In genomic region chr2:72308981-72309380, GRCm38 (mm10) we compare ENCODE assay signal across 9 mouse cellular contexts. TPM values are rescaled to one million over a fixed set of nuclear protein-coding genes. Genes with fewer than 3 reads are reported as not detected.
DNase-seq lines count a peak whose midpoint lies in the region; ATAC-seq and TF ChIP-seq lines count a peak whose summit lies in the region.
"Had no signal": no experiment of that assay in that cellular context is flagged by ENCODE, and none has a peak within 500 bp of the region (broad histone marks: within the 10 kb centered on the region; RNA-seq: fewer than 3 reads in every experiment).

No protein-coding gene starts in this region.

- DNase-seq in kidney, adult 2 months = peak; percentile 69
- DNase-seq in kidney, postnatal 10 days = peak; percentile 32
- peak; percentile 46 for DNase-seq in skeletal muscle tissue, adult 2 months (ENCODE audit: low read depth, low spot score)
- DNase-seq in liver, postnatal 0 days = no peak
- DNase-seq in cerebellum, adult 18-20 months = no peak
- DNase-seq: right cerebral cortex, postnatal 25 days had no signal

- no peak for TF ChIP-seq CTCF in kidney, adult 2 months (conservative IDR thresholded peaks at IDR 0.05; ENCODE audit: insufficient read depth, insufficient read length, low read depth, low read length)
- TF ChIP-seq CTCF in embryonic fibroblast, embryonic 13.5 days (IDR thresholded peaks at IDR 0.05; ENCODE audit: borderline replicate concordance, insufficient read depth, low read length) = no peak
- no peak for TF ChIP-seq CTCF in liver, postnatal 0 days (IDR thresholded peaks at IDR 0.05; ENCODE audit: low read depth)

- TF ChIP-seq POLR2A in kidney, adult 2 months (IDR thresholded peaks at IDR 0.05; ENCODE audit: low read depth, low read length) = no peak
- TF ChIP-seq POLR2A in embryonic fibroblast, embryonic 13.5 days (IDR thresholded peaks at IDR 0.05; ENCODE audit: low read depth, low read length) = no peak

- no peak for TF ChIP-seq EP300 in liver, postnatal 0 days (IDR thresholded peaks at IDR 0.05; ENCODE audit: low read depth)

- 34% methylated on average over 5 of the region's 5 CpGs for WGBS in kidney, adult 2 months
- WGBS in kidney, embryonic 14.5 days = 69% methylated on average over 5 of the region's 5 CpGs
- WGBS in liver, postnatal 0 days (ENCODE audit: insufficient replicate concordance) = 81% methylated on average over 5 of the region's 5 CpGs

- H3K27me3 ChIP-seq in kidney, adult 2 months (replicated peaks; ENCODE audit: control insufficient read depth, insufficient read depth, low read length) = no peaks in the 10 kb centered on the region
- no peaks in the 10 kb centered on the region for H3K27me3 ChIP-seq in kidney, embryonic 14.5 days (ENCODE audit: control insufficient read depth, insufficient read depth, low read length)
- no peaks in the 10 kb centered on the region for H3K27me3 ChIP-seq in liver, postnatal 0 days (ENCODE audit: insufficient read depth, low read length)

- ATAC-seq in kidney, embryonic 14.5 days (ENCODE audit: low FRiP score, low TSS enrichment) = no peak
- ATAC-seq in liver, postnatal 0 days = no peak

- no peak overlapping the region for H3K27ac ChIP-seq in kidney, adult 2 months (ENCODE audit: insufficient read depth, low read depth, low read length)
- H3K27ac ChIP-seq in kidney, embryonic 14.5 days (ENCODE audit: low read depth, low read length) = no peak overlapping the region
- peak overlapping the region; percentile 81 for H3K27ac ChIP-seq in embryonic fibroblast, embryonic 13.5 days (ENCODE audit: insufficient read depth, low read length)
- H3K27ac ChIP-seq in liver, postnatal 0 days (ENCODE audit: low read depth) = no peak overlapping the region

- H3K4me3 ChIP-seq in kidney, adult 2 months (ENCODE audit: insufficient read depth, low read depth, low read length) = no peak overlapping the region
- H3K4me3 ChIP-seq in kidney, embryonic 14.5 days (ENCODE audit: low read length) = no peak overlapping the region
- H3K4me3 ChIP-seq in embryonic fibroblast, embryonic 13.5 days (ENCODE audit: insufficient read depth, low read length) = no peak overlapping the region
- H3K4me3 ChIP-seq in liver, postnatal 0 days (ENCODE audit: low read depth, low read length) = no peak overlapping the region

- no peaks in the 10 kb centered on the region for H3K4me1 ChIP-seq in kidney, adult 2 months (ENCODE audit: control insufficient read depth, insufficient read depth, low read length)
- H3K4me1 ChIP-seq in kidney, embryonic 14.5 days (ENCODE audit: control insufficient read depth, insufficient read depth, low read length) = peaks cover 6% of the 10 kb centered on the region; the same call in 1 of the 2 replicates
- peaks cover 21% of the 10 kb centered on the region for H3K4me1 ChIP-seq in embryonic fibroblast, embryonic 13.5 days (ENCODE audit: control insufficient read depth, insufficient read depth, low read length)
- H3K4me1 ChIP-seq in liver, postnatal 0 days (ENCODE audit: insufficient read depth) = peaks cover 7% of the 10 kb centered on the region

- no peaks in the 10 kb centered on the region for H3K36me3 ChIP-seq in kidney, adult 2 months (ENCODE audit: control insufficient read depth, insufficient read depth, low read length)
- no peaks in the 10 kb centered on the region for H3K36me3 ChIP-seq in kidney, embryonic 14.5 days (ENCODE audit: control insufficient read depth, insufficient read depth, low read length)
- H3K36me3 ChIP-seq in liver, postnatal 0 days (replicated peaks; ENCODE audit: insufficient read depth, low read length) = peaks cover 5% of the 10 kb centered on the region; the same call in 1 of the 2 replicates

- no peak overlapping the region for H3K9ac ChIP-seq in kidney, embryonic 14.5 days (ENCODE audit: low read depth, low read length)
- H3K9ac ChIP-seq in liver, postnatal 0 days (replicated peaks) = no peak overlapping the region

- no peak overlapping the region for H3K4me2 ChIP-seq in kidney, embryonic 14.5 days (replicated peaks; ENCODE audit: low read depth, low read length)
- no peak overlapping the region for H3K4me2 ChIP-seq in liver, postnatal 0 days (ENCODE audit: low read depth, low read length)

- H3K9me3 ChIP-seq in kidney, embryonic 14.5 days (ENCODE audit: control insufficient read depth, low read length) = no peaks in the 10 kb centered on the region
- no peaks in the 10 kb centered on the region for H3K9me3 ChIP-seq in liver, postnatal 0 days (ENCODE audit: low read length)
- H3K9me3 ChIP-seq: G1E had no signal

RNA-seq across cellular contexts. Expression of gene Map3k20, which starts 23.5 kb away (rescaled TPM):
- polyA plus RNA-seq in kidney, adult 2 months (2012; rRNA removed) = 7.0 and 8.3 TPM in 2 replicates
- polyA plus RNA-seq in kidney, embryonic 14.5 days (2014; fragmentation: Nextera tagmentation; extraction: Ambion mirVana) = 9.8 and 15.7 TPM in 2 replicates
- polyA plus RNA-seq in embryonic fibroblast, embryonic 13.5 days (2011; ENCODE audit: insufficient read length, low read depth, missing spikeins) = 103 and 118 TPM in 2 replicates
- polyA plus RNA-seq in liver, postnatal 0 days (2015; fragmentation: Nextera tagmentation; extraction: Ambion mirVana) = 4.0 and 4.8 TPM in 2 replicates

Comparison
In these comparisons a context has a peak if more than half of its experiments do, and no peak if none do; other contexts are left out.
1. DNase-seq: peak in kidney, adult 2 months (single experiment), kidney, postnatal 10 days (single experiment) and skeletal muscle tissue, adult 2 months (single experiment); none in liver, postnatal 0 days (single experiment) and cerebellum, adult 18-20 months (0 of 2).